Mouse (Mus musculus): Measurements from ENCODE around the gene Rnasek. TPM values are rescaled to one million over a fixed set of nuclear protein-coding genes. Genes with fewer than 3 reads are reported as not detected.

Rnasek gene
- polyA plus RNA-seq, 1 experiment, result 485 TPM

GRCm38 (mm10) chr11:70212896-70213295 is 26.7 kb downstream of the Rnasek start:
- Histone ChIP-seq H3K36me3 (ENCODE audit: control insufficient read depth, insufficient read depth, low read length) (no peaks in the 10 kb centered on the region; the same call in 1 of the 2 replicates), H3K27ac (ENCODE audit: insufficient read depth, low read depth, low read length) (peak overlapping the region; percentile 65), H3K4me1 (ENCODE audit: control insufficient read depth, insufficient read depth, low read length) (peaks cover 28% of the 10 kb centered on the region), H3K4me3 (ENCODE audit: insufficient read depth, low read depth, low read length) (no peak overlapping the region), H3K27me3 (replicated peaks; ENCODE audit: control insufficient read depth, insufficient read depth, low read length) (no peaks in the 10 kb centered on the region)
- peak; percentile 92 for DNase-seq
- WGBS, result 7% methylated on average over 9 of the region's 9 CpGs
- TF ChIP-seq POLR2A (IDR thresholded peaks at IDR 0.05; ENCODE audit: low read depth, low read length) (no peak), CTCF (conservative IDR thresholded peaks at IDR 0.05; ENCODE audit: insufficient read depth, insufficient read length, low read depth, low read length) (peak; percentile 49)

GRCm38 (mm10) chr11:70212423-70212822 is 27.2 kb downstream of the Rnasek start, which contains the start of gene Slc16a11:
Gene Slc16a11 (plus strand): TSS chr11:70212752.
- TF ChIP-seq POLR2A (IDR thresholded peaks at IDR 0.05; ENCODE audit: low read depth, low read length) (no peak), CTCF (conservative IDR thresholded peaks at IDR 0.05; ENCODE audit: insufficient read depth, insufficient read length, low read depth, low read length) (no peak)
- Histone ChIP-seq H3K27me3 (replicated peaks; ENCODE audit: control insufficient read depth, insufficient read depth, low read length) (no peaks in the 10 kb centered on the region), H3K27ac (ENCODE audit: insufficient read depth, low read depth, low read length) (peak within 1 kb of the TSS; percentile 65), H3K4me1 (ENCODE audit: control insufficient read depth, insufficient read depth, low read length) (peaks cover 24% of the 10 kb centered on the region), H3K36me3 (ENCODE audit: control insufficient read depth, insufficient read depth, low read length) (no peaks in the 10 kb centered on the region; the same call in 1 of the 2 replicates), H3K4me3 (ENCODE audit: insufficient read depth, low read depth, low read length) (no peak within 1 kb of the TSS)
- DNase-seq, result no peak
- 44% methylated on average over 6 of the region's 6 CpGs for WGBS

GRCm38 (mm10) chr11:70211972-70212371 is 27.7 kb downstream of the Rnasek start:
- no peak overlapping the region for H3K27ac ChIP-seq (ENCODE audit: insufficient read depth, low read depth, low read length)
- no peaks in the 10 kb centered on the region for H3K27me3 ChIP-seq (replicated peaks; ENCODE audit: control insufficient read depth, insufficient read depth, low read length)
- no peaks in the 10 kb centered on the region for H3K36me3 ChIP-seq (ENCODE audit: control insufficient read depth, insufficient read depth, low read length)
- H3K4me1 ChIP-seq (ENCODE audit: control insufficient read depth, insufficient read depth, low read length), result peaks cover 19% of the 10 kb centered on the region
- TF ChIP-seq CTCF (conservative IDR thresholded peaks at IDR 0.05; ENCODE audit: insufficient read depth, insufficient read length, low read depth, low read length) (no peak), POLR2A (IDR thresholded peaks at IDR 0.05; ENCODE audit: low read depth, low read length) (no peak)
- H3K4me3 ChIP-seq (ENCODE audit: insufficient read depth, low read depth, low read length), result no peak overlapping the region
- 63% methylated on average over 6 of the region's 6 CpGs for WGBS
- no peak for DNase-seq

GRCm38 (mm10) chr11:70210681-70211080 is 29.0 kb downstream of the Rnasek start:
- no peak overlapping the region for H3K27ac ChIP-seq (ENCODE audit: insufficient read depth, low read depth, low read length)
- H3K27me3 ChIP-seq (replicated peaks; ENCODE audit: control insufficient read depth, insufficient read depth, low read length), result no peaks in the 10 kb centered on the region
- TF ChIP-seq POLR2A (IDR thresholded peaks at IDR 0.05; ENCODE audit: low read depth, low read length), result no peak
- no peak for TF ChIP-seq CTCF (conservative IDR thresholded peaks at IDR 0.05; ENCODE audit: insufficient read depth, insufficient read length, low read depth, low read length)
- peaks cover 13% of the 10 kb centered on the region for H3K4me1 ChIP-seq (ENCODE audit: control insufficient read depth, insufficient read depth, low read length)
- H3K36me3 ChIP-seq (ENCODE audit: control insufficient read depth, insufficient read depth, low read length), result no peaks in the 10 kb centered on the region
- H3K4me3 ChIP-seq (ENCODE audit: insufficient read depth, low read depth, low read length), result no peak overlapping the region
- DNase-seq, result no peak
- WGBS, result 92% methylated on average over 2 of the region's 2 CpGs

GRCm38 (mm10) chr11:70208778-70209388 is 30.8 kb downstream of the Rnasek start:
- no peak for DNase-seq
- 64% methylated on average over 5 of the region's 5 CpGs for WGBS
- H3K27me3 ChIP-seq (replicated peaks; ENCODE audit: control insufficient read depth, insufficient read depth, low read length), result no peaks in the 10 kb centered on the region
- peak overlapping the region; percentile 42; the same call in 1 of the 2 replicates for H3K27ac ChIP-seq (ENCODE audit: insufficient read depth, low read depth, low read length)
- H3K4me1 ChIP-seq (ENCODE audit: control insufficient read depth, insufficient read depth, low read length), result peaks cover 13% of the 10 kb centered on the region
- no peak for TF ChIP-seq CTCF (conservative IDR thresholded peaks at IDR 0.05; ENCODE audit: insufficient read depth, insufficient read length, low read depth, low read length)
- no peak for TF ChIP-seq POLR2A (IDR thresholded peaks at IDR 0.05; ENCODE audit: low read depth, low read length)
- no peaks in the 10 kb centered on the region for H3K36me3 ChIP-seq (ENCODE audit: control insufficient read depth, insufficient read depth, low read length)
- no peak overlapping the region for H3K4me3 ChIP-seq (ENCODE audit: insufficient read depth, low read depth, low read length)

GRCm38 (mm10) chr11:70207283-70207682 is 32.4 kb downstream of the Rnasek start:
- no peak for TF ChIP-seq CTCF (conservative IDR thresholded peaks at IDR 0.05; ENCODE audit: insufficient read depth, insufficient read length, low read depth, low read length)
- no peaks in the 10 kb centered on the region for H3K36me3 ChIP-seq (ENCODE audit: control insufficient read depth, insufficient read depth, low read length)
- peaks cover 1% of the 10 kb centered on the region; the same call in 1 of the 2 replicates for H3K4me1 ChIP-seq (ENCODE audit: control insufficient read depth, insufficient read depth, low read length)
- no peak for DNase-seq
- WGBS, result 62% methylated on average over 7 of the region's 7 CpGs
- no peak overlapping the region for H3K4me3 ChIP-seq (ENCODE audit: insufficient read depth, low read depth, low read length)
- no peaks in the 10 kb centered on the region for H3K27me3 ChIP-seq (replicated peaks; ENCODE audit: control insufficient read depth, insufficient read depth, low read length)
- no peak overlapping the region for H3K27ac ChIP-seq (ENCODE audit: insufficient read depth, low read depth, low read length)

- Histone ChIP-seq H3K4me1 (ENCODE audit: control insufficient read depth, insufficient read depth, low read length) (no peaks in the 10 kb centered on the region), H3K27ac (ENCODE audit: insufficient read depth, low read depth, low read length) (no peak overlapping the region), H3K27me3 (replicated peaks; ENCODE audit: control insufficient read depth, insufficient read depth, low read length) (no peaks in the 10 kb centered on the region), H3K36me3 (ENCODE audit: control insufficient read depth, insufficient read depth, low read length) (no peaks in the 10 kb centered on the region), H3K4me3 (ENCODE audit: insufficient read depth, low read depth, low read length) (no peak overlapping the region)
- TF ChIP-seq POLR2A (IDR thresholded peaks at IDR 0.05; ENCODE audit: low read depth, low read length) (no peak), CTCF (conservative IDR thresholded peaks at IDR 0.05; ENCODE audit: insufficient read depth, insufficient read length, low read depth, low read length) (no peak)
- DNase-seq, result no peak
- WGBS, result 55% methylated on average over 2 of the region's 2 CpGs
These were observed 32.8 kb downstream of the Rnasek start for GRCm38 (mm10) chr11:70206801-70207200.
